Mouse (Mus musculus) lung, adult 2 months (tissue): ENCODE data around the gene Opa3.

Experiments used
- CTCF ChIP-seq: fragments of 200-500 bp; IDR thresholded peaks from 2 replicates; pipeline ENCODE4 v1.5.1; 2011; ENCODE audit warnings: mild to moderate bottlenecking, low read length, control low read depth; ENCODE audit not compliant: insufficient read depth
- POLR2A ChIP-seq: fragments of 200-500 bp; IDR thresholded peaks from 2 replicates; pipeline ENCODE4 v1.6.1; 2011; ENCODE audit warnings: low read depth, mild to moderate bottlenecking, control low read depth, low read length, borderline replicate concordance; ENCODE audit errors: extremely low read depth

DNA sequence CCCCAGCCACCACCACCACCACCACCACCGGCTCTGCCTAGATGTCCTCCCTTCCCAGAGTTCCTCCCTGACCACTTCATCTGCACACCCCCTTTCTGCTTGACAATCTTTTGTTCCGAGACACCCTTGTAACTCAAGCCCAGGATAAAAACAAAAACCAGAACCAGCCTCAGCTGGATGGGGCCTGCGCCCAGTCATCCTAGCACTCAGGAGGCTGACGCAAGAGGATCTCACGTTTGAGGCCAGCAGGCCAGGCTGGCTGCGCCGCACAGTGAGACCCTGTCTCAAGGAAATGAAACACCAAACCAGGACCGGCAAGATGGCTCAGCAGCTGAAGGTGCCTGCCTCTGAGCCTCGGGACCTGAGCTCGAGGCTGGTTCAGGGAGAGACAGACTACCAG lies 38.9 kb downstream of the Opa3 start:
- TF ChIP-seq CTCF (no peak), POLR2A (no peak; the same call in 1 of the 2 replicates)
